Mouse (Mus musculus): Measurements from ENCODE around the gene Lypd3. TPM values are rescaled to one million over a fixed set of nuclear protein-coding genes. Genes with fewer than 3 reads are reported as not detected.
"Not testable (repeated sequence)": the region's sequence is repeated elsewhere in the genome, so short reads cannot be mapped to it uniquely, and the experiment has no call there.

The Lypd3 gene
- total RNA-seq, 2 experiments from 2014 or later = 0.20 to 0.63 TPM

GRCm38 (mm10) chr7:24617763-24618162, 18.6 kb upstream of the Lypd3 start:
- Histone ChIP-seq H3K27ac (no peak overlapping the region), H3K4me3 (no peak overlapping the region)
- TF ChIP-seq CTCF (IDR thresholded peaks at IDR 0.05) = no peak
- no peak for DNase-seq (ENCODE audit: extremely low spot score in 1 of 2, low spot score in 2 of 2)
- intact Hi-C loops (cut with DNase I) = no loop called here

GRCm38 (mm10) chr7:24618374-24618773, 18.0 kb upstream of the Lypd3 start:
- intact Hi-C loops (cut with DNase I); DNase-seq (ENCODE audit: extremely low spot score in 1 of 2, low spot score in 2 of 2); H3K4me3 ChIP-seq; H3K27ac ChIP-seq: not testable (repeated sequence)

- Histone ChIP-seq H3K27ac (no peak overlapping the region), H3K4me3 (no peak overlapping the region)
- no peak for DNase-seq (ENCODE audit: extremely low spot score in 1 of 2, low spot score in 2 of 2)
- intact Hi-C loops (cut with DNase I) = loop anchor here (10.0 kb wide), 1 partner anchor 315 kb away; no protein-coding TSS in a partner anchor
- no peak; the same call in 1 of the 2 replicates for TF ChIP-seq CTCF (IDR thresholded peaks at IDR 0.05)
Measured at GRCm38 (mm10) chr7:24619671-24620397, 16.5 kb upstream of the Lypd3 start.

GRCm38 (mm10) chr7:24621193-24621592, 15.2 kb upstream of the Lypd3 start:
- TF ChIP-seq CTCF (IDR thresholded peaks at IDR 0.05) = peak; percentile 34; the same call in 1 of the 2 replicates
- H3K27ac ChIP-seq = no peak overlapping the region
- intact Hi-C loops (cut with DNase I) = loop anchor here (10.0 kb wide), 1 partner anchor 314 kb away; no protein-coding TSS in a partner anchor
- DNase-seq (ENCODE audit: extremely low spot score in 1 of 2, low spot score in 2 of 2) = no peak
- H3K4me3 ChIP-seq = no peak overlapping the region

- no peak; the same call in 1 of the 2 replicates for TF ChIP-seq CTCF (IDR thresholded peaks at IDR 0.05)
- Histone ChIP-seq H3K4me3 (no peak overlapping the region), H3K27ac (no peak overlapping the region)
- no peak for DNase-seq (ENCODE audit: extremely low spot score in 1 of 2, low spot score in 2 of 2)
- intact Hi-C loops (cut with DNase I) = loop anchor here (10.0 kb wide), 1 partner anchor 312 kb away; no protein-coding TSS in a partner anchor
Measured at GRCm38 (mm10) chr7:24622967-24623366, 13.4 kb upstream of the Lypd3 start.

GRCm38 (mm10) chr7:24628685-24629610, 7.4 kb upstream of the Lypd3 start:
- peak in 1 of 2 experiments; percentile 53 for DNase-seq (ENCODE audit: extremely low spot score in 1 of 2, low spot score in 2 of 2)
- no peak for TF ChIP-seq CTCF (IDR thresholded peaks at IDR 0.05)
- intact Hi-C loops (cut with DNase I) = loop anchor here (10.0 kb wide), 1 partner anchor 306 kb away; no protein-coding TSS in a partner anchor
- Histone ChIP-seq H3K27ac (no peak overlapping the region), H3K4me3 (peak overlapping the region; percentile 13; the same call in 1 of the 2 replicates)

GRCm38 (mm10) chr7:24629672-24630071, 6.7 kb upstream of the Lypd3 start:
- no peak for DNase-seq (ENCODE audit: extremely low spot score in 1 of 2, low spot score in 2 of 2)
- intact Hi-C loops (cut with DNase I) = loop anchor here (10.0 kb wide), 1 partner anchor 305 kb away; no protein-coding TSS in a partner anchor
- TF ChIP-seq CTCF (IDR thresholded peaks at IDR 0.05) = no peak
- H3K4me3 ChIP-seq = no peak overlapping the region
- H3K27ac ChIP-seq = no peak overlapping the region

GRCm38 (mm10) chr7:24630116-24630880, 6.1 kb upstream of the Lypd3 start:
- TF ChIP-seq CTCF (IDR thresholded peaks at IDR 0.05) = no peak
- Histone ChIP-seq H3K27ac (no peak overlapping the region), H3K4me3 (no peak overlapping the region)
- no peak for DNase-seq (ENCODE audit: extremely low spot score in 1 of 2, low spot score in 2 of 2)
- intact Hi-C loops (cut with DNase I) = no loop called here

- TF ChIP-seq CTCF (IDR thresholded peaks at IDR 0.05) = no peak
- Histone ChIP-seq H3K4me3 (no peak overlapping the region), H3K27ac (no peak overlapping the region)
- intact Hi-C loops (cut with DNase I) = no loop called here
- DNase-seq (ENCODE audit: extremely low spot score in 1 of 2, low spot score in 2 of 2) = no peak
Measured at GRCm38 (mm10) chr7:24637046-24637445, 696 bp downstream of the Lypd3 start.

- no peak for TF ChIP-seq CTCF (IDR thresholded peaks at IDR 0.05)
- peak overlapping the region; percentile 28 for H3K4me3 ChIP-seq
- intact Hi-C loops (cut with DNase I) = no loop called here
- no peak for DNase-seq (ENCODE audit: extremely low spot score in 1 of 2, low spot score in 2 of 2)
- no peak overlapping the region for H3K27ac ChIP-seq
Measured at GRCm38 (mm10) chr7:24638026-24638856, 1.9 kb downstream of the Lypd3 start.
